Mouse (Mus musculus) ES-Bruce4 (cell line): ENCODE data around the gene Nprl3. TPM values are rescaled to one million over a fixed set of nuclear protein-coding genes. Genes with fewer than 3 reads are reported as not detected.

Experiments
- H3K27ac ChIP-seq: 2 replicates; pipeline ENCODE4 v1.5.1; 2012; ENCODE audit warnings: low read length, inconsistent platforms; ENCODE audit not compliant: insufficient read depth
- H3K27me3 ChIP-seq: 2 replicates; pipeline ENCODE4 v1.6.1; 2012; ENCODE audit warnings: mild to moderate bottlenecking, low read length, inconsistent platforms; ENCODE audit not compliant: control insufficient read depth, poor library complexity, insufficient read depth, severe bottlenecking
- H3K36me3 ChIP-seq: 2 replicates; pipeline ENCODE4 v1.6.1; 2012; ENCODE audit warnings: inconsistent platforms, mild to moderate bottlenecking, low read length, moderate library complexity; ENCODE audit not compliant: control insufficient read depth, poor library complexity, insufficient read depth, severe bottlenecking
- H3K4me1 ChIP-seq: one replicate; pipeline ENCODE4 v1.8.1; 2011; ENCODE audit warnings: low read length; ENCODE audit not compliant: control insufficient read depth, insufficient read depth
- H3K4me3 ChIP-seq: 2 replicates; pipeline ENCODE4 v1.5.1; 2011; ENCODE audit warnings: low read depth, mild to moderate bottlenecking, low read length
- H3K9ac ChIP-seq: 2 replicates; pipeline ENCODE4 v1.6.1; 2012; ENCODE audit warnings: low read depth, mild to moderate bottlenecking, inconsistent platforms; ENCODE audit not compliant: poor library complexity, severe bottlenecking
- H3K9me3 ChIP-seq: replicated peaks from 2 replicates; pipeline ENCODE4 v1.6.1; 2012; ENCODE audit warnings: mild to moderate bottlenecking, low read length, inconsistent platforms; ENCODE audit not compliant: control insufficient read depth, poor library complexity, insufficient read depth, severe bottlenecking
- CTCF ChIP-seq: IDR thresholded peaks from one replicate; pipeline ENCODE4 v1.8.1; 2011; ENCODE audit warnings: low read depth, low read length
- EP300 ChIP-seq: IDR thresholded peaks from 2 replicates; pipeline ENCODE4 v1.6.1; 2011; ENCODE audit warnings: low read depth, low read length; ENCODE audit not compliant: insufficient read depth
- POLR2A ChIP-seq: IDR thresholded peaks from one replicate; pipeline ENCODE4 v1.8.1; 2011; ENCODE audit warnings: low read length; ENCODE audit not compliant: insufficient read depth
- polyA plus RNA-seq: library from polyadenylated mRNA; stranded (reverse); fragments of >200 nt; gene quantifications from 2 replicates; pipeline ENCODE4 v1.2.4, GENCODE M21; 2011; ENCODE audit warnings: low read depth; ENCODE audit not compliant: missing spikeins, insufficient read depth, insufficient read length

Nprl3 gene
- polyA plus RNA-seq, 1 experiment: 31.6 TPM

DNA sequence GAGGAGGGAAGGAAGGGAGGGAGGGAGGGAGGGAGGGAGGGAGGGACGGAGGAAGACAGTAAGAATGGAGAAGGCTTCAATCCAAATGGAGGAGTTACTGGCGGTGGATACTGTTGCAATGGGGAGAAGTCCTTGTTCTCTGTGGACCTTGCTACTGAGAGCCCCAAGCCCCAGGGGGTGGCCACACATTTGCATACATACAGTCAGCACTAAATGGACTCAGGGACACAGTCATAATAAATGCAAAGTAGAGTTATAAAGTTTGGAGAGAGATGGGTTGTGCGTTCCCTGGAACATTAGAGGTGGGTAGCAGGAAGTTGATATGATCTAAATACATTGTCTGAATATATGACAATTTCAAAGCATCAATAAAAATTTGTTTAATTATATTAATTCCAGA, 81.5 kb downstream of the Nprl3 start:
- TF ChIP-seq EP300 (no peak), CTCF (no peak), POLR2A (no peak)
- Histone ChIP-seq H3K36me3 (no peaks in the 10 kb centered on the region), H3K9ac (no peak overlapping the region), H3K4me1 (no peaks in the 10 kb centered on the region), H3K27me3 (no peaks in the 10 kb centered on the region), H3K9me3 (no peaks in the 10 kb centered on the region), H3K27ac (no peak overlapping the region), H3K4me3 (no peak overlapping the region)

DNA sequence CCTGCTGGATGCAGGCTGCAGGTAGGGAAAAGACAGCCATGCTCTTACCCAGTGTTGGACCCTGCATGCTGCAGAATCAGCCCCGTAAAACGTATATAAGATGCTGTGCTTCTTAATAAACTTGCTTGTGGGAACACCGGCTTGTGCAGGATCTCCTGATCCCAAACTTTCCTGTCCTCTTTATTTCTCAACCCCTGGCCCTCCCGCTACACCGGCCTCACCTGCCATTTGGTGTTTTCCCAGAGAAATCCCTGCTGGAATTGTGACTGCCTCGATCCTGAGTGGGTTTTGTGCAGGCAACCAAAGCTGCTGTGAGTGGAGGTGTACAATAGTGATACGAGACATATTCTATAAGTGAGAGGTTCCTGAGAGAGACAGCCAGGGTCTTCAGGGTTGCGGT, 83.0 kb downstream of the Nprl3 start:
- Histone ChIP-seq H3K27ac (no peak overlapping the region), H3K27me3 (no peaks in the 10 kb centered on the region), H3K4me1 (no peaks in the 10 kb centered on the region), H3K9ac (no peak overlapping the region), H3K4me3 (no peak overlapping the region), H3K36me3 (no peaks in the 10 kb centered on the region), H3K9me3 (no peaks in the 10 kb centered on the region)
- no peak for TF ChIP-seq EP300
- TF ChIP-seq CTCF: no peak
- TF ChIP-seq POLR2A: no peak

DNA sequence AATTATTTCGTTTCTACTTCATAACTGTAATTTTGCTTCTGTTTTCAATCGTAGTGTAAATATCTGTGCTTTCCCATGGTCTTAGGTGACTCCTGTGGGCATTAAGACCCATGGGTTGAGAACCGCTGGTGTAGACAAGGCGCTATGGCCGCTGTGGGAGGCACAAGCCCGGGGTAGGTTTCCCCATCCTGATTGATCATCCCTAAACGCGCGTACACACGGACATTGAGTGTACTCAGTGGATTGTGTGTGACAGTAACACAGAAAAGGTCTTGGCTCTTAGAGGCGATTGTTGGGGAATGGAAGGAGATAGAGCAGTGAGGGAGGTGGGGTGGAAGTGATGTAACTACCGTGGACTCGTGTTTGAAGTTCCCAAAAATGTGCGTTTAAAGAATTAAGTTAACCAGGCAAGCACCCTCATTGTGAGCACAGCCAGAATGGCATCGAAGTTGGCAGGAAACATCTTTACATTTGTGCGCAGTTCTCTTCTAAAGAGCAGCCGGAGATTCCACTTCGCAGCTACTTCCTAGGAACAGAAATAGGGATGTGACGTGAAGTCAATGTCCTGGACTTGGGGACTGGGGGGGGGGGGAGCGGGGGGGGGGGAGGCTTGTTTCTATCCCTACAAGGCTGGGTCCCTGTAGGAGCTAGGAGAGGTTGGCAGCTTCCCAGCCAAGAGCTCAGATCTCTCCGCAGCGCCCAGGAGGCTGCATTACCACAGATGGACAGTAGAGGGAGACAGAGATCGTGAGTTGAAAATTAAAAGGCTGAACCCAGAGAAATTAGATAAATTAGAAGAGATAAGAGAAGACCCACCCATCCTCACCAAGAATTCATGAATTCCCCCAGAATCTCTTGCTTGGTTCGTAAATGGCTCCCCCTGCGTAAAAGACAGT, 85.3 kb downstream of the Nprl3 start:
- Histone ChIP-seq H3K27me3 (0 out of 2 replicates have a peak, but pooled peaks cover 2% of the 10 kb centered on the region), H3K9me3 (peaks cover 4% of the 10 kb centered on the region; the same call in 1 of the 2 replicates), H3K36me3 (no peaks in the 10 kb centered on the region), H3K4me3 (no peak overlapping the region), H3K9ac (no peak overlapping the region), H3K27ac (no peak overlapping the region), H3K4me1 (no peaks in the 10 kb centered on the region)
- TF ChIP-seq CTCF: peak; percentile 74
- no peak for TF ChIP-seq POLR2A

DNA sequence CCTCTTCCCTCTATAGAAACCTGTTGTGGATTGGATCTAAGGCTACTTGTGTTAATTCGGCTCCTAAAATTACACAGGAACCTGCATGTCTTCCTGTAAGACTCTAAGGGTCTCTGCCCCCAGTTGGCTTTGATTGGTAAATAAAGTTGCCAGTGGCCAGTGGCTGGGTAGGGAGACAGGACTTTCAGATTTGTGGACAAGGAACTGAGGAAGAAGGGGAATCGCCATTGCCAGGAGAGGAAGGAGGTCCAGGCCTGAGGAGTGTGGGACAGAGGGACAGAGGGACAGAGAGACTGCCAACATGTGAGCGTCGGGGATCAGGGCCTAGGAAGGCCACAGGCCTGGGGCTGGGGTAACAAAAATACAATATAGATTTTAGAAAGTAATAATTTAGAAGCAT, 86.3 kb downstream of the Nprl3 start:
- TF ChIP-seq CTCF (no peak), EP300 (no peak), POLR2A (no peak)
- Histone ChIP-seq H3K27me3 (0 out of 2 replicates have a peak, but pooled peaks cover 2% of the 10 kb centered on the region), H3K9me3 (peaks cover 4% of the 10 kb centered on the region; the same call in 1 of the 2 replicates), H3K27ac (no peak overlapping the region), H3K4me3 (no peak overlapping the region), H3K9ac (no peak overlapping the region), H3K4me1 (no peaks in the 10 kb centered on the region), H3K36me3 (no peaks in the 10 kb centered on the region)

DNA sequence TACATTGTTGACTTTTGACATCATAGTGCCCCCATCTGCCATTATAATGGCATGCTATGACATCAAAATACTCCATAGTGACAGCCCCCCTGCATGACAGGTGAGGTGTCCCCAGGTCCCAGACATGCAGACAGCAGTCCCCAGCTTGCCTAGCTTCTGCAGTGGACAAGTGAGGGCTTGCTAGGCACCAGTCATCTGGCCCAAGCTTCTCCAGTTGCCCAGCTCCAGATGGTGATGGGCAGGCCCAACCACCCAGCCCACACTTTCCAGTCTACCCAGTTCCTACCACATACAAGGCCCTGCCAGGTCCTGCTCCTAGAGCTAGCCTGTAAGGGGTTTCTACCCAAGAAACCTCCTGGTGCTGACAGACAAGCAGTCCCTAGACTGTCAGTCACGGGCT, 89.0 kb downstream of the Nprl3 start:
- Histone ChIP-seq H3K9me3 (peaks cover 4% of the 10 kb centered on the region; the same call in 1 of the 2 replicates), H3K36me3 (no peaks in the 10 kb centered on the region), H3K9ac (no peak overlapping the region), H3K27me3 (0 out of 2 replicates have a peak, but pooled peaks cover 2% of the 10 kb centered on the region), H3K27ac (no peak overlapping the region), H3K4me3 (no peak overlapping the region), H3K4me1 (no peaks in the 10 kb centered on the region)
- TF ChIP-seq CTCF (no peak), EP300 (no peak), POLR2A (no peak)

Other genes with a start within 250 kb of the Nprl3 start
- not detected in 2 replicates for gene Il9r, start 67.4 kb downstream of the Nprl3 start, polyA plus RNA-seq
- gene Snrnp25, start 62.3 kb downstream of the Nprl3 start, polyA plus RNA-seq: 30.4 and 32.3 TPM in 2 replicates
- 26.8 and 33.3 TPM in 2 replicates for gene Rhbdf1, start 45.4 kb downstream of the Nprl3 start, polyA plus RNA-seq
- gene Mpg, start 41.2 kb downstream of the Nprl3 start, polyA plus RNA-seq: 18.4 and 20.5 TPM in 2 replicates
- not detected in 2 replicates for gene Hba-x, start 8.7 kb upstream of the Nprl3 start, polyA plus RNA-seq
- 1.2 and 1.6 TPM in 2 replicates for gene Hba-a1, start 15.8 kb upstream of the Nprl3 start, polyA plus RNA-seq
- gene Hbq1b, start 19.3 kb upstream of the Nprl3 start, polyA plus RNA-seq: not detected in 2 replicates
- gene Hba-a2, start 28.8 kb upstream of the Nprl3 start, polyA plus RNA-seq: 5.6 and 10.3 TPM in 2 replicates
- gene Hbq1a, start 32.4 kb upstream of the Nprl3 start, polyA plus RNA-seq: not detected in 2 replicates
- 5.9 and 6.1 TPM in 2 replicates for gene Sh3pxd2b, start 80.1 kb upstream of the Nprl3 start, polyA plus RNA-seq
- 25.1 and 25.9 TPM in 2 replicates for gene Ubtd2, start 187.7 kb upstream of the Nprl3 start, polyA plus RNA-seq